Mouse (Mus musculus) lung, postnatal 0 days (tissue): Measurements from ENCODE around the gene Arhgap9.

Experiments used
- CTCF ChIP-seq: IDR thresholded peaks from 2 replicates; pipeline ENCODE4 v1.5.1; 2016; ENCODE audit warnings: antibody characterized with exemption, mild to moderate bottlenecking
- EP300 ChIP-seq: IDR thresholded peaks from 2 replicates; pipeline ENCODE4 v1.6.1; 2016; ENCODE audit warnings: antibody characterized with exemption, mild to moderate bottlenecking, control low read depth

DNA sequence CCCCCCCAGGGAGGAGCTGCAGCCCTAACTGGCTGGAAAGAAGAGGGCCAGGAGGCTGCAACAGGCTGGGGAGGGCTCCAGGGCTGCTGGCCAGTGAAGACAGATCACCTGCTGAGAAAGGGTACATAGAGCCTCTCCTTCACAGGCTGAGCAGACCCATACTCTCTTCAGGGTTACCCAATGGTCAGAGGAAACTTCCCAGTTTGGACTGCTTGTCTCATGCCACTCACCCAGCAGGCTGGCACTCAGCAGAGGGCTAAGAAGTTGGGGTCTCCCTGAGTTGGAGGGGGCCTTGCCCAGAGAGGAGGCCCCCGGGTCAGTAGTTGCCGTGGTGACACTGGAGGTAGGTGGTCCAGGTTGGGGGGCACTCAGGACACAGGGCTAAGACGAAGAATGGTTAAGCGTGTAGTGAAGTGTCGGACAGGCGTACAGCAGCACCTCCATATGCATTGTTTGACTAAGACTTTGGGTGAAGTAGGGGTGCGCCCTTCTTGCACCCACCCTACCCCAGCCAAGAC lies 37.6 kb upstream of the Arhgap9 start:
- TF ChIP-seq CTCF (no peak), EP300 (no peak)
